Mouse (Mus musculus) yolk sac, embryonic 10.5 days (tissue): ENCODE data around the gene Nynrin.

Experiments used
- DNase-seq: peaks from one replicate; pipeline ENCODE4 v3.0.0-alpha.2; 2017; ENCODE audit warnings: low spot score

The Nynrin gene

GRCm38 (mm10) chr14:55878316-55878940, 24.6 kb downstream of the Nynrin start:
- DNase-seq: no peak

- no peak for DNase-seq
Observed at GRCm38 (mm10) chr14:55879623-55880022, 25.8 kb downstream of the Nynrin start.

GRCm38 (mm10) chr14:55880982-55881381, 27.2 kb downstream of the Nynrin start:
- no peak for DNase-seq

- peak; percentile 87 for DNase-seq
Observed at GRCm38 (mm10) chr14:55882171-55882641, 28.4 kb downstream of the Nynrin start.

GRCm38 (mm10) chr14:55883149-55883661, 29.4 kb downstream of the Nynrin start:
- DNase-seq: no peak

- no peak for DNase-seq
Observed at GRCm38 (mm10) chr14:55883663-55884062, 29.9 kb downstream of the Nynrin start.

GRCm38 (mm10) chr14:55884166-55884565, 30.4 kb downstream of the Nynrin start, which contains the start of gene Cbln3:
Gene Cbln3, minus strand, starts transcription at chr14:55884392.
- no peak for DNase-seq

GRCm38 (mm10) chr14:55884713-55885113, 30.9 kb downstream of the Nynrin start, which contains the start of gene Khnyn:
Gene Khnyn, plus strand, starts transcription at chr14:55884947.
- peak; percentile 94 for DNase-seq

- no peak for DNase-seq
Observed at GRCm38 (mm10) chr14:55885114-55885790, 31.4 kb downstream of the Nynrin start.

GRCm38 (mm10) chr14:55885791-55886271, 32.0 kb downstream of the Nynrin start:
- DNase-seq: no peak

GRCm38 (mm10) chr14:55886571-55887382, 33.0 kb downstream of the Nynrin start:
- DNase-seq: no peak

GRCm38 (mm10) chr14:55897671-55898070, 43.9 kb downstream of the Nynrin start:
- DNase-seq: no peak

GRCm38 (mm10) chr14:55898947-55899346, 45.1 kb downstream of the Nynrin start:
- no peak for DNase-seq

GRCm38 (mm10) chr14:55899701-55900413, 46.0 kb downstream of the Nynrin start, which contains the start of gene Sdr39u1:
Gene Sdr39u1, minus strand, starts transcription at chr14:55900293.
- DNase-seq: peak; percentile 86

GRCm38 (mm10) chr14:55900414-55900755, 46.6 kb downstream of the Nynrin start:
- DNase-seq: no peak

- no peak for DNase-seq
Observed at GRCm38 (mm10) chr14:55905518-55905917, 51.7 kb downstream of the Nynrin start.

GRCm38 (mm10) chr14:55913406-55913805, 59.6 kb downstream of the Nynrin start:
- no peak for DNase-seq

- peak; percentile 73 for DNase-seq
Observed at GRCm38 (mm10) chr14:55918240-55919082, 64.7 kb downstream of the Nynrin start.

GRCm38 (mm10) chr14:55922475-55923232, 68.8 kb downstream of the Nynrin start:
- DNase-seq: no peak
